Mouse (Mus musculus): ENCODE measurements around the gene Ywhae.

DNA sequence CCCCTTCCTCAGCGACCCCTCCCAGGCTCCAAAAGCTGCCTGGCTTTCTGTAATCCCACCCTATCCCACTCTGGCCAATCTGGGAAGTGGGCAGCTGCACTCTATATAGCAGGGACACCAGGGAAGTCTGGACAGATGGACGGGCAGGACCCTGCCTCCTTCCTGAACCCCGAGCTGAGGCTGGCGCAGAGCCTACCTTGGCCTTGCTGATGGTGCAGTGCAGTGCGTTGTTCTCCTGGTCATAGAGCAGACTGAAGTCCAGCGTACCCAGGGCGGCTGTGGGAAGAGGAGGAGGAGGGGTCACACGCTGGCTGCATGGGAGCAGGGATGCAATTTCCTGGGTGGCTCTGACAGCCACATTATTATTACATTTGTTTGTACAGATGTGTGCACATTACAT, 53.2 kb downstream of the Ywhae start:
- TF ChIP-seq CTCF (IDR thresholded peaks at IDR 0.05; ENCODE audit: extremely low read depth, insufficient read depth, insufficient read length, insufficient replicate concordance) (no peak), POLR2A (IDR thresholded peaks at IDR 0.05; ENCODE audit: low read depth, low read length) (no peak)

Data from spleen, adult 2 months (tissue).